Mouse (Mus musculus): ENCODE measurements around the gene Zfp385c. TPM values are rescaled to one million over a fixed set of nuclear protein-coding genes. Genes with fewer than 3 reads are reported as not detected.

Gene Zfp385c
- polyA plus RNA-seq, 1 experiment, result not detected

GRCm38 (mm10) chr11:100709201-100709810 is 17.1 kb upstream of the Zfp385c start:
- TF ChIP-seq POLR2A (IDR thresholded peaks at IDR 0.05; ENCODE audit: borderline replicate concordance, control insufficient read depth, low read depth, low read length), result no peak
- TF ChIP-seq CTCF (IDR thresholded peaks at IDR 0.05; ENCODE audit: control insufficient read depth, insufficient read depth, low read length), result no peak
- no peak overlapping the region for H3K4me3 ChIP-seq (replicated peaks; ENCODE audit: control insufficient read depth, low read depth, low read length)
- WGBS, result 88% methylated on average over 9 of the region's 9 CpGs
- no peak overlapping the region for H3K27ac ChIP-seq (ENCODE audit: control insufficient read depth, insufficient read depth, low read depth, low read length, poor library complexity)
- peaks cover 5% of the 10 kb centered on the region; the same call in 1 of the 2 replicates for H3K4me1 ChIP-seq (ENCODE audit: control insufficient read depth, insufficient read depth, low read length)

- Histone ChIP-seq H3K4me3 (replicated peaks; ENCODE audit: control insufficient read depth, low read depth, low read length) (no peak overlapping the region), H3K4me1 (ENCODE audit: control insufficient read depth, insufficient read depth, low read length) (peaks cover 5% of the 10 kb centered on the region; the same call in 1 of the 2 replicates), H3K27ac (ENCODE audit: control insufficient read depth, insufficient read depth, low read depth, low read length, poor library complexity) (no peak overlapping the region)
- WGBS, result 94% methylated on average over 23 of the region's 23 CpGs
- TF ChIP-seq POLR2A (IDR thresholded peaks at IDR 0.05; ENCODE audit: borderline replicate concordance, control insufficient read depth, low read depth, low read length) (no peak), CTCF (IDR thresholded peaks at IDR 0.05; ENCODE audit: control insufficient read depth, insufficient read depth, low read length) (no peak)
Observed at GRCm38 (mm10) chr11:100705095-100705747, 13.0 kb upstream of the Zfp385c start.

GRCm38 (mm10) chr11:100703851-100704531 is 11.7 kb upstream of the Zfp385c start, which contains the start of gene Dhx58:
TSS of gene Dhx58 (minus strand) at chr11:100704271.
- TF ChIP-seq POLR2A (IDR thresholded peaks at IDR 0.05; ENCODE audit: borderline replicate concordance, control insufficient read depth, low read depth, low read length), result no peak
- no peak for TF ChIP-seq CTCF (IDR thresholded peaks at IDR 0.05; ENCODE audit: control insufficient read depth, insufficient read depth, low read length)
- Histone ChIP-seq H3K4me1 (ENCODE audit: control insufficient read depth, insufficient read depth, low read length) (peaks cover 5% of the 10 kb centered on the region; the same call in 1 of the 2 replicates), H3K4me3 (replicated peaks; ENCODE audit: control insufficient read depth, low read depth, low read length) (peak within 1 kb of the TSS; percentile 87), H3K27ac (ENCODE audit: control insufficient read depth, insufficient read depth, low read depth, low read length, poor library complexity) (peak within 1 kb of the TSS; percentile 71)
- WGBS, result 2% methylated on average over 7 of the region's 7 CpGs

- peak overlapping the region; percentile 87 for H3K4me3 ChIP-seq (replicated peaks; ENCODE audit: control insufficient read depth, low read depth, low read length)
- H3K27ac ChIP-seq (ENCODE audit: control insufficient read depth, insufficient read depth, low read depth, low read length, poor library complexity), result peak overlapping the region; percentile 40
- 0 out of 2 replicates have a peak, but pooled peaks have one; percentile 35 for TF ChIP-seq POLR2A (IDR thresholded peaks at IDR 0.05; ENCODE audit: borderline replicate concordance, control insufficient read depth, low read depth, low read length)
- TF ChIP-seq CTCF (IDR thresholded peaks at IDR 0.05; ENCODE audit: control insufficient read depth, insufficient read depth, low read length), result no peak
- peaks cover 5% of the 10 kb centered on the region; the same call in 1 of the 2 replicates for H3K4me1 ChIP-seq (ENCODE audit: control insufficient read depth, insufficient read depth, low read length)
- 6% methylated on average over 11 of the region's 11 CpGs for WGBS
Observed at GRCm38 (mm10) chr11:100703366-100703765, 11.1 kb upstream of the Zfp385c start.

- WGBS, result 3% methylated on average over 7 of the region's 7 CpGs
- TF ChIP-seq CTCF (IDR thresholded peaks at IDR 0.05; ENCODE audit: control insufficient read depth, insufficient read depth, low read length) (no peak), POLR2A (IDR thresholded peaks at IDR 0.05; ENCODE audit: borderline replicate concordance, control insufficient read depth, low read depth, low read length) (no peak)
- peaks cover 5% of the 10 kb centered on the region; the same call in 1 of the 2 replicates for H3K4me1 ChIP-seq (ENCODE audit: control insufficient read depth, insufficient read depth, low read length)
- H3K27ac ChIP-seq (ENCODE audit: control insufficient read depth, insufficient read depth, low read depth, low read length, poor library complexity), result peak overlapping the region; percentile 40
- H3K4me3 ChIP-seq (replicated peaks; ENCODE audit: control insufficient read depth, low read depth, low read length), result peak overlapping the region; percentile 87
Observed at GRCm38 (mm10) chr11:100702906-100703305, 10.7 kb upstream of the Zfp385c start.

- H3K27ac ChIP-seq (ENCODE audit: control insufficient read depth, insufficient read depth, low read depth, low read length, poor library complexity), result peak overlapping the region; percentile 40; the same call in 1 of the 2 replicates
- H3K4me1 ChIP-seq (ENCODE audit: control insufficient read depth, insufficient read depth, low read length), result peaks cover 5% of the 10 kb centered on the region; the same call in 1 of the 2 replicates
- TF ChIP-seq CTCF (IDR thresholded peaks at IDR 0.05; ENCODE audit: control insufficient read depth, insufficient read depth, low read length) (peak; percentile 98), POLR2A (IDR thresholded peaks at IDR 0.05; ENCODE audit: borderline replicate concordance, control insufficient read depth, low read depth, low read length) (no peak)
- WGBS, result 50% methylated on average over 19 of the region's 19 CpGs
- peak overlapping the region; percentile 87 for H3K4me3 ChIP-seq (replicated peaks; ENCODE audit: control insufficient read depth, low read depth, low read length)
Observed at GRCm38 (mm10) chr11:100702081-100702851, 10.0 kb upstream of the Zfp385c start.

GRCm38 (mm10) chr11:100701301-100701700 is 9.0 kb upstream of the Zfp385c start:
- 36% methylated on average over 14 of the region's 14 CpGs for WGBS
- no peak for TF ChIP-seq CTCF (IDR thresholded peaks at IDR 0.05; ENCODE audit: control insufficient read depth, insufficient read depth, low read length)
- TF ChIP-seq POLR2A (IDR thresholded peaks at IDR 0.05; ENCODE audit: borderline replicate concordance, control insufficient read depth, low read depth, low read length), result no peak
- H3K4me1 ChIP-seq (ENCODE audit: control insufficient read depth, insufficient read depth, low read length), result peaks cover 5% of the 10 kb centered on the region; the same call in 1 of the 2 replicates
- no peak overlapping the region; the same call in 1 of the 2 replicates for H3K27ac ChIP-seq (ENCODE audit: control insufficient read depth, insufficient read depth, low read depth, low read length, poor library complexity)
- peak overlapping the region; percentile 87 for H3K4me3 ChIP-seq (replicated peaks; ENCODE audit: control insufficient read depth, low read depth, low read length)

Measured in bone marrow, adult 2 months (tissue).